Mouse (Mus musculus): ENCODE results near the gene Ano8.

DNA sequence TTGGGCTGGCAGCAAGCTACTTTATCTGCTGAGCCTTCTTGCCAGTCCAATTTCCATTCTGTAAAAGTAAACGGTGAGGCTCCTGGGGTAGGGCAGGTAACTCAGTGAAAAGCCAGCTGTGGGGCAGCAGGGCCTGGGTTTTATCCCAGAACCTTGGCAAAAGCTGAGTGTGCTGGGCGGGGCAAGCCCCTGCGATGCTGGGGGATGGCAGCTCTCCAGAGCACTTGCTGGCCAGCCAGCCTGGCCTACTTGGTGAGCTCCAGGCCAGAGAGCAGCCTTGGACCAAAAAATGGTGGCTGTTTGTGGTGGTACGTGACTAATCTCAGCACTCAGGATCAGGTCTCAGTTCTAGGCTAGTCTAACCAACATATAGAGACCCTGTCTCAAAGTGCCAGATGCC is 20.2 kb upstream of the Ano8 start:
- TF ChIP-seq CTCF (IDR thresholded peaks at IDR 0.05; ENCODE audit: low read depth, low read length) (no peak), POLR2A (IDR thresholded peaks at IDR 0.05; ENCODE audit: borderline replicate concordance, low read depth, low read length) (no peak)
